Mouse (Mus musculus) brain, embryonic 14.5 days (tissue): ENCODE results near the gene Keg1. TPM values are rescaled to one million over a fixed set of nuclear protein-coding genes. Genes with fewer than 3 reads are reported as not detected.
"Not testable (repeated sequence)": the region's sequence is repeated elsewhere in the genome, so short reads cannot be mapped to it uniquely, and the experiment has no call there.

ENCODE experiments used
- DNase-seq: peaks from one replicate; pipeline ENCODE4 v3.0.0-alpha.2; 2011; ENCODE audit warnings: low read depth
- CTCF ChIP-seq: fragments of 200-500 bp; IDR thresholded peaks from 2 replicates; pipeline ENCODE4 v1.5.1; 2012; ENCODE audit warnings: inconsistent platforms, mild to moderate bottlenecking, moderate library complexity, borderline replicate concordance; ENCODE audit not compliant: insufficient read depth, insufficient read length; ENCODE audit errors: extremely low read depth
- POLR2A ChIP-seq: fragments of 200-500 bp; IDR thresholded peaks from 2 replicates; pipeline ENCODE4 v1.6.1; 2012; ENCODE audit warnings: mild to moderate bottlenecking, inconsistent platforms, borderline replicate concordance; ENCODE audit not compliant: poor library complexity, insufficient read depth, insufficient read length, severe bottlenecking; ENCODE audit errors: extremely low read depth
- polyA plus RNA-seq: library from polyadenylated mRNA; depleted of rRNA; stranded (reverse); fragments of >200 nt; gene quantifications from 2 replicates; pipeline ENCODE4 v1.2.3, GENCODE M21; 2012; rRNA removed

Keg1 gene
- not detected in 2 replicates for polyA plus RNA-seq

DNA sequence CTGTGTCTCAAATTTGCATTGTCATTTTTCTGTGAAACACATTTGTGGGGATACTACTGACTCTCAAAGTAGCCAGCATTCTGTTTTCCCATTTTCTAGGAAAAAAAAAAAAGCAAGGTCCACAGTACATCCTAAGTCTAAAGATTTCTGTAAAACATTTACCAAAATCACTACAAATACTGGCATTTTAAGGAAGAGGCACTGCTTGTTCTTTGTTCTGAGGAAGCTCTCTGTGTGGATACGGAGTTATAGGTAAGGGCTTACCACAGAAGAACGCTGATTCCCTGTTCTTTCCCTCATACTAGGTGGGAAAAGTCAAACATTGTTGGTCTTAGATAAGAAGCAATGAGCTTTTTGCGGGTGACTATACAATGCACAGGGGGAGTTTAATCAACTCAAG, at the start of gene Keg1:
Keg1 (plus strand) TSS at position 197 of the 400 bp plus-strand sequence.
- DNase-seq, result no peak
- no peak for TF ChIP-seq POLR2A

DNA sequence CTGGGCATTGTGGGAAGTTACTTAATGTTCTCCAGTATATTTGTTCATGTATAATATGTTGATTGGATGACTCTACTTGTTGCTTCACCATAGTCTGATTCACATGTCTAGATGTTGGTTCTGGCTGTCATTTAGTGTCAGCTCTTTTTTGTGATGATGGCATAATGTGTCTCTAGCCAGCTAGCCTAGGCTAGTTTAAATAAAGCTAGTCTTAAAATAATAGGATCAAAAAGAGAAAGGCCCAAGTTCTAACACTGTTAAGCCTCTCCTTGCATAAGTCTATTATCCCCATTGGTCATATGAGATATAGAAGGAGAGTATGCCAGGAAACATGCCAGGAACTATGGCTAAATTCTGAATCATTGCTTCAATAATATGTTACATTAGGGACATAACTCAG, 46.1 kb upstream of the Keg1 start:
- no peak for TF ChIP-seq CTCF
- TF ChIP-seq POLR2A, result no peak
- DNase-seq, result no peak

DNA sequence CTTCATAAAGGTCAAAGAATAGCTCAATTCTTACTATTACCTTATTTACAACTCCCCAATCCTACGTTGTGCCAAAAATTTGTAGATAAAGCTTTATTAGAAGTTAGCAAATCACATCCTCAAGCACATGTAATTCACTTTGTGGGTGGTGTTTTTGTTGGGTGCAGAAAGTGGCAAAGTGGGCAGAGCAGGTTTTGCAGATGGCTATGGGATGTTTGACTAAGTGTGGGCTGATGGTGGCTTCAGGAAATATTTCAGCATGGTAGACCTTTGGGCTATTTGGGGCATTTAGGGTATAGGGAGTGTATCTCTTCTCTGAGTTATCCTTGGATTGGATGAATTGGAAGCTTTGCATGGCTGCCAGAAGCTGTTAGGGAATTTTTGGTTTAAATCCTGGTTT, 29.4 kb upstream of the Keg1 start:
- DNase-seq, result no peak
- TF ChIP-seq POLR2A (no peak), CTCF (no peak)

DNA sequence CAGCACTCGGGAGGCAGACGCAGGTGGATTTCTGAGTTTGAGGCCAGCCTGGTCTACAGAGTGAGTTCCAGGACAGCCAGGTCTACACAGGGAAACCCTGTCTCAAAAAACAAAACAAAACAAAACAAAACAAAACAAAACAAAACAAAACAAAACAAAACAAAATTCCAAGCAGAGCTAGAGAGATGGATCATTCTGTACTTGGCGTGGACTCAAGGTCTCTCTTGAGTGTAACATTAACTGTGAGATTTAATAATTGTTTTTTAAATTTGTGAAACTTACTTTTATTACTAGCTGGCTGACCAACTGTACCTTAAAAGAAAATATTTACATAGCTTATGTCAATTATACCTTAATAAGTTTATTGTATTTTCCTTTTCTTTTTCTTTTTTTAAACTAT, 27.0 kb upstream of the Keg1 start:
- not testable (repeated sequence) for DNase-seq

DNA sequence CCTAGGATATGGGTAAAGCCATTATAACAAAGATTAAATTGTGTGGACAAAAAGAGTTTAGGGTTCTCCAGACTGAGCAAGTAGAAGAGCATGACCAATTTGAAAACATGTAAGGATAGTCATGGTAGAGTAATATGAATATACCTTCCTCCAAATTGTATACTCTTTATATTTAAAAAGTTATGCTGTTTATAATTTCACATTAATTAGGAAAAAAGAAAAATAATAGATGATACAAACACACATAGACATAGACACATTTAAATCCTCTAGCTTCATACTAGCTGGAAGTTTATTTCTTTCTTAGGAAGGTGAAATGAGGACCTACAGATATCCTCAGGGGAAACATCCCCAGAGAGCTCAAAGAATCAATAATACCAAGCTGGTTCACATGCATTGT, 25.4 kb upstream of the Keg1 start, which contains the start of gene Olfr1442:
Olfr1442 (plus strand) TSS at position 301 of the 400 bp plus-strand sequence.
- DNase-seq, result no peak
- TF ChIP-seq CTCF (no peak), POLR2A (no peak)

DNA sequence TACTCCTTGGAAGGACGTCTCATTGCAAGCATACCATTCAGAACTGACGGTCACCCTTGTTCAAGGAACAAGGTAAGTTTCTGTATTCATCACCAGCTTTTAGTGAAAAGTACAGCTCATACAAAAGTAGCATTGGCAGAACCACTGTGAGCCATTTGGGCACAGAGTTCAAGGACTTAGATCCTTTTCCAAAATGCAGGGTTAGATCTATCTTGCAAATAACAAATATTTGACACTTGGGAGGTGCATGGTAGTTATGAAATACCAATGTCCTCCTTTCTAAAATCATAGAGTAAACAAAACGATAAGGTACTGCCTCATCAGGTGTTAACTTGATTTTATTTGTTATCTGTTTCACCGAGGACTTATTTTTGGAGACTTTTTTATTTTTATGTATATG, 24.5 kb upstream of the Keg1 start:
- no peak for DNase-seq
- TF ChIP-seq CTCF, result no peak
- TF ChIP-seq POLR2A, result no peak

DNA sequence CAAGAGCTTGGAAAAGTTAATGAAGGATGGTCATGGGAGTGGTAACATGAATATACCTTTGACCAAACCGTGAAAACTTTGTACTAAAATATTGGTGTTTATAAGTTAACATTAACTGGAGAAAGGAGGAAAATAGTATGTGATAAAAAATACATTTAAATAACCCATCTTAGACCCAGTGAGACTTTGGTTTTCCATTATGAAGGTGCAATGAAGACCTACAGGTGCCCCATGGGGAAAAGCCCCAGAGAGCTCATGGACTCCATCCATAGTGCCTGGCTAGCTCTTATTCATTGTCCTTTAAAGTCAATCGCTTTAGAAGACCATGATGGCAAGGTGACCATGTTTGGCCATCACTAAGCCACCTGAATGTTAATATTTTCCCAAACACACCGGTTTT, 17.8 kb upstream of the Keg1 start, which contains the start of gene Olfr1443:
Olfr1443 (plus strand) TSS at position 301 of the 400 bp plus-strand sequence.
- no peak for TF ChIP-seq CTCF
- TF ChIP-seq POLR2A, result no peak
- no peak for DNase-seq

DNA sequence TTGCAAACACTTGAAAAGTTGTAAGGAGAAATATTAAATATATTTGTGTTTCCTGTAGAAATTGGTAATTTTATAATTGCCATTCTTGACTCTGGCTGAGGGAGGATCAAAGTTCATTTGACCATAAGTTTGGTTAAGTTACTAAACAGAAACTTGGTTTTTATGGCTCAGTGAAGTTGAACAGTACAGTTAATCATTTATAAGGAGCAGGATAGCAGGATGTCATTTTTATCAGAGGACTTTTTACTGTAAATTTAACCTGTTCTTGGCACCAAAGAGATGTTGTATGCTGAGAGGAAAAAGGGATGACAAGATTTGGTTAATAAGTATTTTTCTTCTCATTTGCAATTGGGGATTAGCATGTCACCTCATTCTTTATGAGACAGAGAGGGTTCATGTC, 10.9 kb upstream of the Keg1 start:
- no peak for TF ChIP-seq CTCF
- no peak for TF ChIP-seq POLR2A
- DNase-seq, result no peak

DNA sequence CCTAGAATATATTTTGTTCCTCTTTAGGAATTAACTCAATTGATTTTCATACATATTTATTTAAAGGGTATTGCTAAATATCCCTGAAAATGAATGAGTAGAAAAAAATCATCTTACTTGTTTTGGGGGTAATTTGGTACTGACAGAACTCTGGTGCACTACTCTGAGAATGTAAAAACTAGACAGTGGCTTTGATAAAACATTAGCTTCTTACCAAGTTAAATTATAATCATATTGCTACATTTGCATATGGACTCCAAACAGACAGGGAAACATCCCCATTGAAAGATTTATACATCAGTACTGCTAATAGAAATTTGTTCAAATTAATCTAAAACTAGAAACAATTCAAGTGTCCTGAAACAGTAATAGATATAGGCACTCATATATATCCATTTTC, 10.4 kb upstream of the Keg1 start:
- no peak for TF ChIP-seq CTCF
- TF ChIP-seq POLR2A, result no peak
- no peak for DNase-seq

DNA sequence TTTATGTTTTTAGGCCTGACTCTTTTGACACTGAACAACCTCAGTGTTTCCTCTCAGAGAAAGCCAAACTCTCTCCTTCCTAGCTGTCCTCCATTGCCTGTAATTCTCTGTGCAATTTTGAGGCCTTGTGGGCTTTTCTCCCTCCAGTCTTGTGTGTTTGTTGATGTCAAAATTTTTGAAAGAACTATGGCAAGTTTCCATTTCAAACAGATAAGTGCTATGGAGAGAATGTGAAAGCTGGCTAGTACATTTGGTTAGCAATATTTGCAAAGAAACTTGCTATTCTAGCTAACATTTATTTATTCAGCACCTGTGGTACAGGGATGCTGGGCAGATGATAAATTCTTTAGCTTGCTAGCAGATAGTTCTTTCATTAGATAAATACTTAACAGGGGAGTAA, 635 bp downstream of the Keg1 start:
- DNase-seq, result no peak
- TF ChIP-seq CTCF, result no peak
- TF ChIP-seq POLR2A, result no peak

DNA sequence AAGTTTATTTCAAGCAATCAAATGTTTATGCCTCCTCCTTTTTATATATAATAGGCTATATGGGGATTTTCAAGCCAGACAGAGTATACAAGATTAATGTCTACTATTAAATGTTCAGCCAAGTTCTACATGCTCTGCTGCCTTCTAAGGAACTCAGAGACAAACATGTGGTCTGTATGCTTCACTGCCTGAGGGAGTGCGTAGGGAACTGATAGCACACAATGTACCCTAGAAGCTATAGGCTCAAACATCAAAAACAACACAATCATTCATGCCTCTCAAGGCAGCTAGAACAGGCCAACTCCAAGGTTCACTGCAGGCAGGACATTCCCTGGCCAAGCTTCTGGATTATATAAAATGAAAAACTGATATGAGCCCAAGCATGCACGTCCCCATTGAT, 12.9 kb downstream of the Keg1 start:
- no peak for TF ChIP-seq POLR2A
- TF ChIP-seq CTCF, result no peak
- no peak for DNase-seq

DNA sequence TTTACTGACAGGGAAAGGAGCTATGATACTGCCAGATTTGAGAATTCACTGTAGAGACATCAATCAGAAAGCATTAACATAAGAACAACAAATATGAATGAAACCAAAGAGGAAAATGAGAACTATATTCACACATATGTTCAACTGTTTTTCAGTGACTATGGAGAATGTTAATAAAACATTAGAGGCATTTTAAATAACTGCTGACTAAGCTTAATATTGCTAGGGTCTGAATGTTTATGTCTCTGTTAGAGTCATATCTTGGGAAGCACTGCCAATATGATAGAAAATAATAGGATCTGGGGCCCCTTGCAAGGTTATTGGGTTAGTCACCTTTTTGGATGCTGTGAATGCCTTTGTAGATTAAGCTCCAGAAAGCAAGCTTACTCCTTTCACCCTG, 13.4 kb downstream of the Keg1 start:
- no peak for TF ChIP-seq POLR2A
- no peak for TF ChIP-seq CTCF
- DNase-seq, result no peak

DNA sequence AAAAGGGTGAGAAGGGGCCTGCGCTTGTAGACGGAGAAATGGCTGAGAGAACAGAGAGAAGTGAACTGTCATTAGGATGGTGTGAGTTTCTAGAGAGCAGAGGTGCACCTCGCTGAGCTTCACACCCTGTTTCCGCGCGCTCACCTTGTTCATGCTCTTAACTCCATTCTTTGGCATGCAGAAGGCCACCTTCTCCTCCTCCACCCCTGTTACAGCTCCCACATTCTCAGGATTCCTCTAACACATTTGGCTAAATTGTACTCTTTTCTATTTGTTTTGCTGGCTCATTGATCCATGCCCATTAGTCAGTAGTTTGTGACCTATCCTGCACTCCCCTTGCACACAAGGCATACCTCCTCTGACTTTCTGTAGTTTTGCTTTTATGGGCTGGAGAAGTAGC, 23.6 kb downstream of the Keg1 start:
- no peak for TF ChIP-seq CTCF
- TF ChIP-seq POLR2A, result no peak
- no peak for DNase-seq

DNA sequence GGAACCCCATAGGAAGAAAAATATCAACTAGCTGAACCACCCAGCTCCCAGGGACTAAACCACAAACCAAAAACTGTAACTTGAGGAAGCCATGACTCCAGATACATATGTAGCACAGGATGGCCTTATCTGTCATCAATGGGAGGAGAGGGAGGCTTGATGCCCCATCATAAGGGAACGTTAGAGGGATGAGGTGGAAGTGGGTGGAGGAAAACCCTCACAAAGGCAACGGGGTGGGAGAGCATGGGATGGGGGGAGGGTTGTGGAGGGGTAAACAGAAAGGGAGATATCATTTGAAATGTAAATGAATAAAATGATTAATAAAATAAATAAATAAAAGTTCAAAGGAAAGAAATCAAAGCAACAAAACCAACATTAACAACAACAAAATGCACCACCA, 24.9 kb downstream of the Keg1 start:
- DNase-seq, result no peak
- TF ChIP-seq CTCF (no peak), POLR2A (no peak)

DNA sequence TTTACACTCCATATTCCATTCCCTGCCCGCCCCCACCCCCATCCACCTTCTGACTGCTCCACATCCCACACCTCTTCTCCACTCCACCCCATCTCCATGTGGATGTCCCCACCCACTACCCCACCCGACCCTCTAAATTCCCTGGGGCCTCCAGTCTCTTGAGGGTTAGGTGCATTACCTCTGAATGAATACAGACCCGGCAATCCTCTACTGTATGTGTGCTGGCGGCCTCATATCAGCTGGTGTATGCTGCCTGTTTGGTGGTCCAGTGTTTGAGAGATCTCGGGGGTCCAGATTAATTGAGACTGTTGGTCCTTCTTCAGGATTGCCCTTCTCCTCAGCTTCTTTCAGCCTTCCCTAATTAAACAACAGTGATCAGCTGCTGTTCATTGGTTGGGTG, 25.3 kb downstream of the Keg1 start:
- DNase-seq, result not testable (repeated sequence)

DNA sequence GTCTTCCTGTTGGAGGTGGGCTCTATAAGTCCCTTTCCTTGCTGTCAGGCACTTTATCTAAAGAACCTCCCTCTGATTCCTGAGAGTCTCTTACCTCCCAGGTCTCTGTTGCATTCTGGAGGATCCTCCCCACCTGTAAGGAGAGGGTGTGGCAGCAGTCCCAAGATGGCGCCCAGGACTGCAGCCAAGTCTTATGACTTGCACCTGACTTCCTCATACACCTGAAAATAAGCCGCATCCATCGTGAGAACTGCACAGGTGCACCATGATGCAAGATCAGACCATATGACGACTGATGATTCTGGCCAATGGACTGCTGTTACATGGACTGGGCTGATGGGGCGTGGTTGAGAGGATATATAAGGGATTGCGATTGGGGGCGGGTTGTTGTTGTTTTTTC, 26.0 kb downstream of the Keg1 start:
- DNase-seq, result not testable (repeated sequence)
